Mouse (Mus musculus) embryonic fibroblast, embryonic 13.5 days (primary cell): ENCODE results near the gene Txn2.

ENCODE experiments used
- CTCF ChIP-seq: IDR thresholded peaks from 2 replicates; pipeline ENCODE4 v1.5.1; 2011; ENCODE audit warnings: mild to moderate bottlenecking, control low read depth, low read length, moderate library complexity, borderline replicate concordance; ENCODE audit not compliant: insufficient read depth
- POLR2A ChIP-seq: IDR thresholded peaks from 2 replicates; pipeline ENCODE4 v1.6.1; 2011; ENCODE audit warnings: low read depth, mild to moderate bottlenecking, control low read depth, low read length, moderate library complexity

GRCm38 (mm10) chr15:77882297-77882696 lies 46.5 kb downstream of the Txn2 start:
- TF ChIP-seq CTCF (no peak), POLR2A (0 out of 2 replicates have a peak, but pooled peaks have one; percentile 8)
